Mouse (Mus musculus) c-Kit-negative CD71-positive TER-119-positive erythroid progenitor cells, embryonic 14.5 days (primary cell): Measurements from ENCODE around the gene Nkx2-1.
"Not testable (repeated sequence)": the region's sequence is repeated elsewhere in the genome, so short reads cannot be mapped to it uniquely, and the experiment has no call there.

Experiments
- DNase-seq: peaks from one replicate; pipeline ENCODE4 v3.0.0-alpha.2; 2013; ENCODE audit warnings: low read depth, low spot score

Gene Nkx2-1

GRCm38 (mm10) chr12:56536884-56537265 lies at the start of gene Nkx2-1:
TSS of gene Nkx2-1 (minus strand) at chr12:56536908.
- DNase-seq: no peak

GRCm38 (mm10) chr12:56541068-56541467 lies 4.4 kb upstream of the Nkx2-1 start:
- DNase-seq: peak; percentile 6

DNA sequence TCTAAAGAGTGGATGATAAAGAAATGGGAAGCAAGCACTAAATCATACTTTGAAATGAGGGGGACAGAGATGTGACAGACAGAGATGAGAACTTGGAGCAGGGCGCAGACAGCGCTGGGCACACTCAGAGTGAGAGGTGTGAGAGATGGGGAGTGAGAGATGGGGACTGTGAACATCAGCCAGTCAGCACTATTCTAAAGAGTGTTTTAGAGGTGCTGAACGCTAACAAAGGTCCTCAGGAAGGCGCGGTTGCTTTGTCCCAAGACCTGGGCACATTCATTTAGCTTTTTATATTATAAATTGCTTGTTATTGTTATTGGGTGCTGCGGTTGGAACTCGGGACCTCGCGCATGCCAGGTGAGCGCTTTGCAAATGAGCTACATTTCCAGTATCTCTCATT lies 3.9 kb upstream of the Nkx2-1 start:
- DNase-seq: no peak

GRCm38 (mm10) chr12:56538601-56539000 lies 1.9 kb upstream of the Nkx2-1 start:
- no peak for DNase-seq

- no peak for DNase-seq
These were observed 1.2 kb upstream of the Nkx2-1 start for GRCm38 (mm10) chr12:56537931-56538330.

- no peak for DNase-seq
These were observed 634 bp upstream of the Nkx2-1 start for GRCm38 (mm10) chr12:56537342-56537741.

DNA sequence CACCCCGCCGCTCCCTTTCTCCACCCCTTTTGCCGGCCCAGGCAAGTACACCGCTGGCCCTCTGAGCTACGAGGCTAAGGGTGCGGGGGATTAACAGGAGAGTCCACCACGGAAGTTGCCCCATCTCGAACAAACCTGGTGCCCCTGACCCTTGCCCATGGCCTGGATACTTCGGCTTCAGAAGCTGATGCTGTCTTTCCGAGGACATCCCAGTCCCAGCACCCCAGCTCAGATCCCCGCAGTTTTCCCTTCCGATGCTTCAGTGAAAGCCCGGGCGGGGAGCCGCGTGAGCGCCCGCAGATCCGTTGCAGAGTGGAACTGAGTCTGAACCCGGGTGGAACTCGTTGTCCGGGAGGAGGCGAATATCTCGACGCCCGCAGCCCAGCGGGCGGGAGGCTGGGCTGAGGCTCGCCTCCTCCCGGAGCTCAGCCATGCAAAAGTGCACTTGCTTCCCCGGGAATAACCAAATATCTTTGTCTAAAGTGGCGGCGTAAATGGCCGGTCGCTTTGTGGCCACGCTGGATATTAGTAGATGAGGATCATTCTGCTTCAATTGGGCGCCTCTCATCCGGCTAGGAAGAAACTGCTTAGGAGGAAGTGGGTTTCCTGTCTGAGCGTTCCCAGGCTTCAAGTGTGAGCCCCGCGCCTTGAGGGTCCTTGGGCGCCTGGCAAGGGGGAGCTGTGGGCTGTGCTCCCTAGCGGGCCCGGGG lies 379 bp downstream of the Nkx2-1 start:
- DNase-seq: no peak

- DNase-seq: no peak
These were observed 1.1 kb downstream of the Nkx2-1 start for GRCm38 (mm10) chr12:56535411-56536173.

DNA sequence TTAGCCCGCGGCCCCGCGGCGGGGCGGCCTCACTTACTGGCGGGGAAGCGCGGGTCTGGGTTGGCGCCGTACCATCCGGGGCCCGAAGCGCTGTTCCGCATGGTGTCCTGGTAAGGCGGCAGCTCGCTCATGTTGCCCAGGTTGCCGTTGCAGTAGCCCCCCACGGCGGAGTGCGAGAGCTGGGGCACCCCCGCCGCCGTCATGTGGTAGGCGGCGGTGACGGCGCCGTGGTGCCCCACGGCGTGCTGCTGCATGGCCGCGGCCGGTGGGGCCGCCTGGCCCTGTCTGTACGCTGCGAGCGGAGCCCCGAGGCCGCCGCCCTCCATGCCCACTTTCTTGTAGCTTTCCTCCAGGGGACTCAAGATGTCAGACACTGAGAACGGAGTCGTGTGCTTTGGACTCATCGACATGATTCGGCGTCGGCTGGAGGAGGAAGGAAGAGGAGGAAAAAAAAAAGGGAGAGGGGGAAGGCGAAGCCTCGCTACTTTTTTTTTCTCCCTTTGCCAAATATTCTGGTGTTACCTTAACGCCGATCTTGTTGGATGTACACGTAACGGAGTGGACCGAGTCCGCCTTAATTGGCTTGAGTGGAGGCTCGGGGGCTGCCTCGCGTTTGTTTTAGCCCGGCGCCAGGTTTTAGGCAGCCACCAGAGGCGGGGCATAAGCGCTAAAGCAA lies 1.9 kb downstream of the Nkx2-1 start:
- DNase-seq: no peak

GRCm38 (mm10) chr12:56534311-56534650 lies 2.4 kb downstream of the Nkx2-1 start:
- no peak for DNase-seq

- DNase-seq: no peak
These were observed 3.0 kb downstream of the Nkx2-1 start for GRCm38 (mm10) chr12:56533501-56534310.

- no peak for DNase-seq
These were observed 3.7 kb downstream of the Nkx2-1 start for GRCm38 (mm10) chr12:56532986-56533495.

DNA sequence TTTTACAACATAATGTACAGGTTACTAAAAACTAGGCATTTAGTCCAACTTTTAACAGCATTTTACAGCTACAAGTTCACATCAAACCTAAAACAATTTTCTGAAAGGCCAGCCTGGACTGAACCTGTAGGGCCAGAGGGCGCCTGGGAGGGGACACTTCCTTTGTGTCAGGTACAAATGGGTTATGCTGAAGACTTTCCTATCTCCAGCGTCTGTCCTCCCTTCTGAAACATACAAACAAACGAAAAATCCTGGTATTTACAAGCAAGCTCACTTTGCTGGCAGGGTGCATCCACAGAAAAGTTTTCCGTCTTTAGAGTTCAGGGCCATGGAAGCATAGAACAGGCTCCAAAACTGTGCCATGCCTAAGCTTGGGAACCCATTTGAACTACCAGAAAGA lies 4.6 kb downstream of the Nkx2-1 start:
- no peak for DNase-seq

- DNase-seq: no peak
These were observed 5.6 kb downstream of the Nkx2-1 start for GRCm38 (mm10) chr12:56531051-56531620.

DNA sequence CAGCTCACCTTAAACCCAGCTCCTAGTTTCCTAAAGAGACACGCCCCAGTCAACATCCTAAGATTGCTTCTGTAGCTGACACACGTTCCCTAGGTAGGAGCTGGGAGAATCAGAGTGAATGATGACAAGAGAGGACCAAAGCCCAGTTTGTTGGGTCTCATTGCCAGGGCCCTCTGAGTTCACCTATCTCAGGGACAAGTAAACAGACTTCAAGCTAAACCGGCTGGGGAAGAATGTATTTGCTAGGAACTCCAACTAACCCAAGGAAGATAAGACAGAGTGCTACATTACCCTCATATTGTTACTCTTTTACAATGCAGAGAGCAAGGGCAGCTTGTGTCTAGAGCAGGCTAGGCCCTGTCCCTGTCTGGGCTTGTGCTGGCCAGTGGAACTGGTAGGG lies 6.8 kb downstream of the Nkx2-1 start:
- no peak for DNase-seq

- DNase-seq: no peak
These were observed 7.6 kb downstream of the Nkx2-1 start for GRCm38 (mm10) chr12:56528881-56529681.

DNA sequence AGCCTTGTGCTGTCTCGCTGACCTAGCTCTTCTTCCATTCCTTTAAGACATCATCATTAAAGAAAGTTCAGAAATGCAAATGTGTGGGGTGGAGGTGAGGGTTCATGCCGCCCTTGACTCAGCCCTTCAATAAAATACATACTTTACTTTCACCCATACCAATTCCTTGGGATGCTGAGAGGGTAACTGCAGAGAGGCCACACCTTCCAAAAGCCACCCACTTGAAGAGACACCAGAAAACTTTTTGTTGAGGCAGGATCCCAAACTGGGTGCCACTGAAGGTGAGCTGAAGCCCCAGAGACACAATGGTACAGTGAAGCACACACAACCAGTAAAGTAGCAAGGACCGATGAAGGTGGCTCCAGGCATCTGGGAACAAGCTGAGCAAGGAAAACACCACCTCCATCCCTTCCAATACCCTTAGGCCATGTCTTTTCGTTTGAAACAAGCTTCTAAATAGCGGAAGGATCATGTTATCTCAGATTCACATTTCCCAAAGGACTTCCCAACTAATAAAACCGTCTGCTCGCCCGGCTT lies 8.6 kb downstream of the Nkx2-1 start:
- DNase-seq: no peak

GRCm38 (mm10) chr12:56527071-56527470 lies 9.6 kb downstream of the Nkx2-1 start:
- no peak for DNase-seq

DNA sequence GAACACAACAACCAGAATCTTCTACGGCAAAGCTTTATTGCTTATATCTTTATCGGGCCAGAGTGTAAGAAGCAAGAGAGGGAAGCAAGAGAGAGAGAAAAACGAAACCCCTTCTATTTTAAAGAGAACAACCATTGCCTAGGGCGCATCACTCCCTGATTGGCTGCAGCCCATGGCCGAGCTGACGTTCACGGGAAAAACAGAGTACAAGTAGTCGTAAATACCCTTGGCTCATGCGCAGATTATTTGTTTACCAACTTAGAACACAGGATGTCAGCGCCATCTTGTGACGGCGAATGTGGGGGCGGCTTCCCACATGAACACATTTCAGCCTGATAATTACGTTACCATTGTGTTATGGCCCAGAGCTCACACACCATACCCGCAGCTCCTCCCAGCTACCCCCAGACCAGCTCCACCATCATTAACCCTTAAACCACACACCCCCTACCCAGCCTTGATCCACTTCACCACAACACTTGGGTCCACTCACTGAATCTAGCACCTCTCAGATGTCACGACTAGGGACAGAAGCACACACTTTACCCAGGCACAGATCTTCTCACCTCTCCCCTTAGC lies 11.4 kb downstream of the Nkx2-1 start:
- DNase-seq: not testable (repeated sequence)

- DNase-seq: no peak
These were observed 12.5 kb downstream of the Nkx2-1 start for GRCm38 (mm10) chr12:56524201-56524600.
